Comparison of ENCODE assay signal across 27 mouse cellular contexts in the genomic region with DNA sequence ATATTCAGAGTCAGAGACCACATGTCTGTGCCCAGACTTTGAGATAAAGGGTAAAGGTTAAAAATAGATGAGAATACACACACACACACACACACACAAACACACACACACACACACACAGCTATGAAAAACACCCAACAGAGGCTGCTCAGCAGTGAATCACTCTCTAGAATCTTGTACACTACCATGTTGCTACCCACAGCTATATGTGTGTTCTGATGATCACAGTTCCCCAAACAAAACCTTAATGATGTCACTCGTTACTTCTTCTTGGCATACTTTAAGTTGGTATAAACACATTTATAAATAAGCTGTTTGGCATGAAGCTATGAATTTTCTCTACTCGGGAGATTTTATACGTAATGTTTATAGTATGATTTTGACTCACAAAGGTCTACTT. TPM values are rescaled to one million over a fixed set of nuclear protein-coding genes. Genes with fewer than 3 reads are reported as not detected.
"Had no signal": no experiment of that assay in that cellular context is flagged by ENCODE, and none has a peak within 500 bp of the region (broad histone marks: within the 10 kb centered on the region; RNA-seq: fewer than 3 reads in every experiment).

No protein-coding gene starts in this region.

- H3K9me3 ChIP-seq: embryonic facial prominence, embryonic 10.5 days; embryonic facial prominence, embryonic 12.5 days; embryonic facial prominence, embryonic 13.5 days; embryonic facial prominence, embryonic 15.5 days; forebrain, embryonic 10.5 days; forebrain, embryonic 12.5 days; forebrain, embryonic 13.5 days; forebrain, embryonic 15.5 days had no signal

- H3K4me2 ChIP-seq: embryonic facial prominence, embryonic 12.5 days; embryonic facial prominence, embryonic 13.5 days; embryonic facial prominence, embryonic 15.5 days; forebrain, embryonic 12.5 days; forebrain, embryonic 13.5 days; forebrain, embryonic 15.5 days had no signal

- H3K9ac ChIP-seq: embryonic facial prominence, embryonic 12.5 days; embryonic facial prominence, embryonic 13.5 days; embryonic facial prominence, embryonic 15.5 days; forebrain, embryonic 12.5 days; forebrain, embryonic 13.5 days; forebrain, embryonic 15.5 days; forebrain, postnatal 0 days had no signal

- ATAC-seq: forebrain, embryonic 13.5 days; forebrain, embryonic 14.5 days; forebrain, embryonic 15.5 days; forebrain, embryonic 16.5 days; forebrain, postnatal 0 days had no signal

- H3K4me1 ChIP-seq: embryonic facial prominence, embryonic 10.5 days; embryonic facial prominence, embryonic 12.5 days; embryonic facial prominence, embryonic 13.5 days; embryonic facial prominence, embryonic 15.5 days; forebrain, embryonic 10.5 days; forebrain, embryonic 12.5 days; forebrain, embryonic 13.5 days; forebrain, embryonic 15.5 days had no signal

- H3K27me3 ChIP-seq: embryonic facial prominence, embryonic 12.5 days; embryonic facial prominence, embryonic 13.5 days; embryonic facial prominence, embryonic 15.5 days; forebrain, embryonic 12.5 days; forebrain, embryonic 13.5 days; forebrain, embryonic 15.5 days had no signal

- DNase-seq: cerebellum, adult 8-10 months; cerebellum, adult 9-10 months; cerebellum, adult 9-11 months; cerebellum, postnatal 10 days; cerebellum, postnatal 14 days; cerebellum, postnatal 25 days; cerebellum, postnatal 36 days; embryo, embryonic 11 days; forebrain, postnatal 0 days; gastrocnemius, adult 2 months; gastrocnemius, postnatal 10 days; gastrocnemius, postnatal 14 days; gastrocnemius, postnatal 25 days; gastrocnemius, postnatal 36 days; heart, adult 18-20 months; heart, adult 2 months had no signal

- H3K4me3 ChIP-seq: embryonic facial prominence, embryonic 10.5 days; embryonic facial prominence, embryonic 12.5 days; embryonic facial prominence, embryonic 13.5 days; embryonic facial prominence, embryonic 15.5 days; erythroblast, embryonic 14.5 days; forebrain, embryonic 10.5 days; forebrain, embryonic 12.5 days; forebrain, embryonic 13.5 days; forebrain, embryonic 15.5 days; gastrocnemius, adult 2 months; heart, adult 2 months had no signal

- H3K36me3 ChIP-seq: embryonic facial prominence, embryonic 10.5 days; embryonic facial prominence, embryonic 12.5 days; embryonic facial prominence, embryonic 13.5 days; embryonic facial prominence, embryonic 15.5 days; forebrain, embryonic 10.5 days; forebrain, embryonic 12.5 days; forebrain, embryonic 15.5 days had no signal

- H3K27ac ChIP-seq: embryonic facial prominence, embryonic 10.5 days; embryonic facial prominence, embryonic 12.5 days; embryonic facial prominence, embryonic 13.5 days; embryonic facial prominence, embryonic 15.5 days; forebrain, embryonic 10.5 days; forebrain, embryonic 12.5 days; forebrain, embryonic 13.5 days; forebrain, embryonic 15.5 days; gastrocnemius, adult 2 months; heart, adult 2 months had no signal

RNA-seq across cellular contexts. Expression of gene Ky, which starts 40.5 kb away (rescaled TPM):
- polyA plus RNA-seq: erythroblast, embryonic 14.5 days had no signal
